Mouse (Mus musculus) midbrain, embryonic 10.5 days (tissue): ENCODE results near the gene Prl4a1. TPM values are rescaled to one million over a fixed set of nuclear protein-coding genes. Genes with fewer than 3 reads are reported as not detected.
"Not testable (repeated sequence)": the region's sequence is repeated elsewhere in the genome, so short reads cannot be mapped to it uniquely, and the experiment has no call there.

ENCODE experiments used
- DNase-seq: peaks from one replicate; pipeline ENCODE4 v3.0.0-alpha.2; 2017; ENCODE audit warnings: low spot score
- H3K27ac ChIP-seq: fragments of 300-500 bp; sonication (generic); replicated peaks from 2 replicates; pipeline ENCODE4 v1.5.1; 2016; ENCODE audit warnings: mild to moderate bottlenecking
- H3K27me3 ChIP-seq: fragments of 300-500 bp; sonication (generic); 2 replicates; pipeline ENCODE4 v1.6.1; 2016; ENCODE audit warnings: low read depth, mild to moderate bottlenecking; ENCODE audit not compliant: poor library complexity, severe bottlenecking
- H3K36me3 ChIP-seq: fragments of 300-500 bp; sonication (generic); 2 replicates; pipeline ENCODE4 v1.6.1; 2016; ENCODE audit warnings: mild to moderate bottlenecking, moderate library complexity
- H3K4me1 ChIP-seq: fragments of 300-500 bp; sonication (generic); 2 replicates; pipeline ENCODE4 v1.6.1; 2016
- H3K4me3 ChIP-seq: fragments of 300-500 bp; sonication (generic); 2 replicates; pipeline ENCODE4 v1.5.1; 2016; ENCODE audit warnings: mild to moderate bottlenecking, moderate library complexity
- H3K9me3 ChIP-seq: fragments of 300-500 bp; sonication (generic); replicated peaks from 2 replicates; pipeline ENCODE4 v1.6.1; 2016; ENCODE audit warnings: mild to moderate bottlenecking
- WGBS: fragments of 180-500 bp; shearing (Covaris S2); methylation state at CpG from one replicate; pipeline ENCODE4 v1.1.7; 2016; 5-methylcytosine and 5-hydroxymethylcytosine counted together
- polyA plus RNA-seq: library from polyadenylated mRNA; unstranded; fragments of >200 nt; fragmentation: Nextera tagmentation; extraction: Ambion mirVana; gene quantifications from 2 replicates; pipeline ENCODE4 v1.2.1, GENCODE M21; 2016

The Prl4a1 gene
- not detected in 2 replicates for polyA plus RNA-seq

GRCm38 (mm10) chr13:28015912-28016311 is at the start of gene Prl4a1:
TSS of gene Prl4a1 (plus strand) at chr13:28016212.
- no peak within 1 kb of the TSS for H3K27ac ChIP-seq
- 95% methylated on average over 3 of the region's 3 CpGs for WGBS

GRCm38 (mm10) chr13:27972931-27973330 is 43.1 kb upstream of the Prl4a1 start:
- Histone ChIP-seq H3K27me3 (no peaks in the 10 kb centered on the region), H3K9me3 (no peaks in the 10 kb centered on the region), H3K4me3 (no peak overlapping the region), H3K36me3 (no peaks in the 10 kb centered on the region), H3K27ac (no peak overlapping the region), H3K4me1 (no peaks in the 10 kb centered on the region)
- 87% methylated on average over 1 of the region's 1 CpGs for WGBS
- no peak for DNase-seq

More at GRCm38 (mm10) chr13:28015912-28016311, at the start of gene Prl4a1:
- Histone ChIP-seq H3K27me3 (no peaks in the 10 kb centered on the region), H3K9me3 (no peaks in the 10 kb centered on the region), H3K36me3 (no peaks in the 10 kb centered on the region), H3K4me1 (no peaks in the 10 kb centered on the region), H3K4me3 (no peak within 1 kb of the TSS)
- no peak for DNase-seq

DNA sequence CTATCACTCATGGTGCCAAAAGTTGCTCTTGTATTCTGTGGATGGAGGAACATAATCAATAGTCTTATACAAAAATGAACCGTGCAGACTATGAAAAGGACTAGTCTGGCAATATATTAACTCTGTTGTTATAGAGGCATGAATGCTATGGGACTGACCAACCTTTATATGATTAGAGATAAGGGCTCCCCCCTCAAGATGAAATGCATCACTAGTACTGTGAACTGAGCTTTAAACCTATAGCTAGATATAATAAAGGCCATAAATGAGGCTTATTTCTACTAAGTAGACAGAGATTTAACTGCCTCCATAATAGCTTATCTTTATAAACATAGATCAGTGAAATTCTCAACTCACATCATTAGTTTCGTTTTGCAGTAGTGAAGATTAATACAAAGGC is 41.7 kb upstream of the Prl4a1 start:
- H3K27me3 ChIP-seq, H3K9me3 ChIP-seq, DNase-seq, H3K36me3 ChIP-seq, H3K27ac ChIP-seq, H3K4me1 ChIP-seq, H3K4me3 ChIP-seq: not testable (repeated sequence)
- WGBS: 81% methylated on average over 2 of the region's 2 CpGs

DNA sequence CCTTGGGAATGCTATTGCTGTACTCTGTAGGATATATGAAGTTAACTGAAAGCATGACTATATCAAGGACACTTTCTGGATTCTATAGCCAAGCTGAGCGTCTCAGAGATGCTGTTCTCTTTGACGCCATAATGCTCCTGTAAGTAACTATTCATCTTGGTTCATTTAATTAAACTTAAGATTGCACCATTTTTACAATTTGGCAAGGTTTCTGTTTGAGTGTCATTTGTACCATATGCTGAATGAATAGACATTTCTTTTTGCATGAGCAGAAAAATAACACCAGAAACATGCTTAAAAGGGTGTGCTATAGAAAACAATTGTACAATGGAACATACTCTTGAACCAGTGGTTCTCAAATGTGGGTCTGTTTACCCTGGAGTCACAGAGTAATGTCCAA is 38.4 kb upstream of the Prl4a1 start:
- WGBS: 94% methylated on average over 2 of the region's 2 CpGs
- H3K27ac ChIP-seq: no peak overlapping the region
- DNase-seq: no peak
- H3K4me1 ChIP-seq: no peaks in the 10 kb centered on the region
- no peaks in the 10 kb centered on the region for H3K9me3 ChIP-seq
- no peak overlapping the region for H3K4me3 ChIP-seq
- no peaks in the 10 kb centered on the region for H3K27me3 ChIP-seq
- H3K36me3 ChIP-seq: no peaks in the 10 kb centered on the region

GRCm38 (mm10) chr13:27996557-27996956 is 19.5 kb upstream of the Prl4a1 start:
- not testable (repeated sequence) for H3K9me3 ChIP-seq
- 91% methylated on average over 3 of the region's 3 CpGs for WGBS

GRCm38 (mm10) chr13:28029330-28029729 is 13.3 kb downstream of the Prl4a1 start:
- Histone ChIP-seq H3K27ac (no peak overlapping the region), H3K27me3 (no peaks in the 10 kb centered on the region), H3K4me1 (no peaks in the 10 kb centered on the region), H3K4me3 (no peak overlapping the region), H3K9me3 (no peaks in the 10 kb centered on the region), H3K36me3 (no peaks in the 10 kb centered on the region)
- no peak for DNase-seq

More at GRCm38 (mm10) chr13:27996557-27996956, 19.5 kb upstream of the Prl4a1 start:
- not testable (repeated sequence) for H3K27me3 ChIP-seq, H3K27ac ChIP-seq, H3K36me3 ChIP-seq, H3K4me3 ChIP-seq, H3K4me1 ChIP-seq, DNase-seq

DNA sequence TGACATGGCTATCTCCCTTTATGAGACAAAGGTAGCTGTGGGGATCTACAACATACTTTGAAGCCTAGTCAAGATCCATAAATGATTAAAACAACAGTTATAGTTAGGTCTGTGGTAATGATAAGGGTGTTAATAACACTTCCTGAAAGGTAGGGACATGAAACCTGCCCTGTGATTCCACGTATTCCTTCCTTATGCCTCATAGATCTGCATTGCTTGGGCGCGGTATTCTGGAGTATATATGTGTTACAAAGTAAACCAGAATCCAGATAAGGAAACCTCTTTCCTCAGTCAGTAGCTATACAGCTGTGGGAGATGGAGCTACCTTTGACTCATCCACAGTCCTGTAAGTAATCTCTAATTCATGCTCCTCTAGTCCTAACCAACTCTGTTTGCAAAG is 53.3 kb downstream of the Prl4a1 start:
- Histone ChIP-seq H3K27ac (no peak overlapping the region), H3K4me3 (no peak overlapping the region), H3K4me1 (no peaks in the 10 kb centered on the region), H3K36me3 (no peaks in the 10 kb centered on the region), H3K9me3 (no peaks in the 10 kb centered on the region), H3K27me3 (no peaks in the 10 kb centered on the region)
- WGBS: 90% methylated on average over 3 of the region's 3 CpGs
- DNase-seq: no peak

Other genes with a start within 250 kb of the Prl4a1 start
- not detected in 2 replicates for gene Prl7c1, start 235.4 kb upstream of the Prl4a1 start, polyA plus RNA-seq
- gene Prl2a1, start 214.6 kb upstream of the Prl4a1 start, polyA plus RNA-seq: not detected in 2 replicates
- gene Prl2c1, start 166.9 kb upstream of the Prl4a1 start, polyA plus RNA-seq: not detected in 2 replicates
- gene Prl5a1, start 126.3 kb downstream of the Prl4a1 start, polyA plus RNA-seq: not detected in 2 replicates
- 3.5 and 4.0 TPM in 2 replicates for gene Gm11361, start 241.3 kb downstream of the Prl4a1 start, polyA plus RNA-seq